Mouse (Mus musculus): Measurements from ENCODE around the gene 1700123O20Rik. TPM values are rescaled to one million over a fixed set of nuclear protein-coding genes. Genes with fewer than 3 reads are reported as not detected.
A peak's percentile ranks its signal among the peaks of the same experiment; 100 is the strongest.

Gene 1700123O20Rik
- polyA plus RNA-seq, 1 experiment from 2014 or later: 50.3 TPM

DNA sequence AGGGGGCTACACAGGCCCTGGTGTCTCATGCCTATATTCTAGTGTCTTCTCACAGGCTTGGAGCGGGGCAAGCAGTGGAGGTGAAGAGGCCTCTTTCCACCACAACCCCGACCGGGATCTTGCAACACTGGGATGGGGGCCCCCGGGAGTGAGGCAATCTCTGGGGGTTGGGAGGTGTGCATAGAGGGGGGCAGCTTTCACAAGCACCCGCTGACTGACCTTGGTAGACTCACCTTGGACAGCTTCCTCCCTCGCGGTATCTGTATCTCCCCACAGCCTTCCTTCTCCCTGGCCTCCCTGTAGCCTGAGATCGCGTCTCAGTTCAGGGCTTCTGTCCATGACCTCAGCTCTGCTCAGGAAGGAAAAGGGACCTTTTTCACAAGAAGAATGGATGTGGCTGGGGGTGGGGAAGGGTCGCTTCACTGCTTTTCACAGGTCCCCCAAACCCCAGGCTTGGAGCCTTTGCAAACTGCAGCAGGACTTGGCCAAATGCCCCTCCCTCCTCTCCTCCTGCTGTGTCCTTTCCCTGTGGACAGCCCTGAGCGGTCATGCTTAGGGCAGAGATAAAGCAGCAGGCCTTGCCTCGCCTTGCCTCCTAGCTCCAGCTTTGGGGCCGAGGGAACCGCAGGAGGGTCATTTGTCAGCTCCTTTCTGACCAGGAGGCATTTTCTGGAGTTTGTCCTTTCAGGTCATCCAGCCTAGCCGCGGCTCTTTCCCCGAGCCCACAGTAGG is 20.7 kb downstream of the 1700123O20Rik start:
- ATAC-seq (ENCODE audit: insufficient number of reproducible peaks, low FRiP score): peak; percentile 33; the same call in 1 of the 2 replicates
- Histone ChIP-seq H3K9me3 (replicated peaks) (no peaks in the 10 kb centered on the region), H3K27ac (ENCODE audit: poor library complexity, severe bottlenecking) (peak overlapping the region; percentile 68), H3K36me3 (no peaks in the 10 kb centered on the region), H3K9ac (peak overlapping the region; percentile 33; the same call in 1 of the 2 replicates), H3K4me1 (replicated peaks) (peaks cover 29% of the 10 kb centered on the region), H3K4me2 (peak overlapping the region; percentile 28), H3K4me3 (no peak overlapping the region), H3K27me3 (replicated peaks) (peaks cover 24% of the 10 kb centered on the region)
- 17% methylated on average over 15 of the region's 17 CpGs for WGBS

DNA sequence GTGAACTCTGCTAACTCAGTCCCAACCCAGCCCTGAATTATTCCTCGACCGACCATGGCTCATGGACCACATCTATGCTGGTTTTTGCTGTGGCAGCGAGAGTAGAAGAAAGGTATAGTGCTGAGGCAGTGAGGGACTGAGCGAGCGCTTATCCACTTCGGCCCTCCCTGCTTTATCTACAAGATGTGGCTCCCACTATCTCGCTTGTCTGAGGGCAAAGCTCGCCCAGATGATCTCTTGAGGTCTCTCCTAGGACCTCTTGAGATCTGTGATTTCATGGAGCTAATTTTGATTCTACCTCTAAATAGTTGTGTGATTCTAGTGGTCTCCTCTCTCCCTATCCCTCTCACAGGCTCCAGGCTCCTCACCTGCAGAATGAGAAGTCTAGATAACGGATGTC is 23.0 kb downstream of the 1700123O20Rik start:
- no peak overlapping the region for H3K4me3 ChIP-seq
- 50% methylated on average over 9 of the region's 9 CpGs for WGBS
- no peak overlapping the region for H3K27ac ChIP-seq (ENCODE audit: poor library complexity, severe bottlenecking)
- H3K27me3 ChIP-seq (replicated peaks): peaks cover 20% of the 10 kb centered on the region
- H3K9ac ChIP-seq: no peak overlapping the region
- no peaks in the 10 kb centered on the region for H3K9me3 ChIP-seq (replicated peaks)
- peaks cover 34% of the 10 kb centered on the region for H3K4me1 ChIP-seq (replicated peaks)
- no peak overlapping the region for H3K4me2 ChIP-seq
- no peak for ATAC-seq (ENCODE audit: insufficient number of reproducible peaks, low FRiP score)
- no peaks in the 10 kb centered on the region for H3K36me3 ChIP-seq

DNA sequence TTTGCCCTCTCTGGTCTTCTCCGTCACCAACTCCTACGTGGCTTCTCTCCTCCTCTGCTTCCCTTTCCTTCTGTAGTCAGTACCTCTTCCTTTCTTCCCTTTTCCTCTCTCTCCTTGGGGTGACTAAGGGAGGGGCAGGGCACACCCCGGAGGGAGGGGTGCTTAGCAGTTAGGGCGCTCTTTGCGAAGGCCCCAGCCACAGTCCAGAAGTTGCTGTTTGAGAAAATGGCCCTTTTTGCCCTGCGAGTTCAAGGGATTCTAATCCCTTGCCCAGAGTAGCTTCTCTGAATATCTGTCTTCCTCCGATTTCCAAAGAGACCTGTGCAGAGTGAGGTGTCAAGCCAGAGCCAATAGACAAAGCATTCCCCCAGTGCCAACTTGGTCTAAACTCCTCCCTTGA is 26.1 kb downstream of the 1700123O20Rik start, which contains the start of gene Cebpe:
Cebpe (minus strand) TSS at position 101 of the 400 bp plus-strand sequence.
- Histone ChIP-seq H3K4me2 (no peak within 1 kb of the TSS), H3K4me1 (replicated peaks) (peaks cover 22% of the 10 kb centered on the region), H3K9me3 (replicated peaks) (no peaks in the 10 kb centered on the region), H3K36me3 (no peaks in the 10 kb centered on the region), H3K9ac (no peak within 1 kb of the TSS), H3K4me3 (no peak within 1 kb of the TSS), H3K27ac (ENCODE audit: poor library complexity, severe bottlenecking) (no peak within 1 kb of the TSS), H3K27me3 (replicated peaks) (peaks cover 20% of the 10 kb centered on the region)
- no peak for ATAC-seq (ENCODE audit: insufficient number of reproducible peaks, low FRiP score)
- WGBS: 87% methylated on average over 7 of the region's 7 CpGs

DNA sequence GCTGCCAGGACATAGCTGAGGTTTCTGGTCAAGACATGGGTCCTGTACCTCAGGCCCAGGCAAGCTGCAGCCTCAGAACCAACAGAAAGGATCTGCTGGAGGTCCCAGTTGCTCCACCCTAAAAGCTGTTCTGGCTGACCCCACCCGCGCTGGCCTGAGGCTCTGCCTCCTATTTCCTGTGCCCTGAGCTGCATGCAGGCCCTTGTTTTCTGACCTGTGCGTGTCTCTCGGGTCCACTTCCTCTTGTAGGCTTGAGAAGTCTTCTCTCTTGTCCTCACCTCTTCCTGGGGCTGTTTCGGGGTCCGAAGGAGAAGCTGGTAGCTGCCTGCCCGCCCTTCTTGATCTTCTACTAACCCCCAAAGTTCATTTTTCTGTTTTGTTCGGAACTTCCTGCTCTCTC is 26.8 kb downstream of the 1700123O20Rik start:
- H3K9ac ChIP-seq: no peak overlapping the region
- H3K9me3 ChIP-seq (replicated peaks): no peaks in the 10 kb centered on the region
- no peak overlapping the region for H3K4me3 ChIP-seq
- 57% methylated on average over 8 of the region's 8 CpGs for whole genome bisulfite sequencing
- H3K36me3 ChIP-seq: no peaks in the 10 kb centered on the region
- H3K27ac ChIP-seq (ENCODE audit: poor library complexity, severe bottlenecking): no peak overlapping the region
- no peak for ATAC-seq (ENCODE audit: insufficient number of reproducible peaks, low FRiP score)
- H3K4me2 ChIP-seq: no peak overlapping the region
- H3K27me3 ChIP-seq (replicated peaks): peaks cover 18% of the 10 kb centered on the region
- H3K4me1 ChIP-seq (replicated peaks): peaks cover 15% of the 10 kb centered on the region

DNA sequence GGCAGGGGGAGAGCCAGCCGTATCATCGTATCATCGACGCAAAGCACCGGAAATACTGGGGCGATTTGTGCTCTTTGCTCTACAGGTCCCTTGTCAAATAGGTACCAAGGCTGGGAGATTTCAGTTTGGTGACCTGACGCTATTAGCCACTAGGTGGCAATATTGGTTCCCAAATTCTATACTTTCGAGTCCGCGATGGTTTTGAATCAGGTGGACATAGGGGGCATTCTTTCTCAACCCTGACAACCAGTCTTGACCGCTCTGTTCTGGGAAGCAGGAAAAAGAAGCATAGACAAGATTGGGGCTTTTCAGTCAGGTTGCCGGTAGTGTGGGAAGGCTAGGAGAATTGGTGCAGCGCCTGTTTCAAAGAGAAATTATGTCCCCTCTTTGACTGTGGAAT is 28.1 kb downstream of the 1700123O20Rik start:
- no peaks in the 10 kb centered on the region for H3K9me3 ChIP-seq (replicated peaks)
- H3K27ac ChIP-seq (ENCODE audit: poor library complexity, severe bottlenecking): no peak overlapping the region
- peaks cover 11% of the 10 kb centered on the region for H3K4me1 ChIP-seq (replicated peaks)
- H3K36me3 ChIP-seq: no peaks in the 10 kb centered on the region
- peak overlapping the region; percentile 68 for H3K4me2 ChIP-seq
- 0 out of 2 replicates have a peak, but pooled peaks have one; percentile 26 for ATAC-seq (ENCODE audit: insufficient number of reproducible peaks, low FRiP score)
- peak overlapping the region; percentile 3; the same call in 1 of the 2 replicates for H3K9ac ChIP-seq
- H3K4me3 ChIP-seq: peak overlapping the region; percentile 32
- peaks cover 16% of the 10 kb centered on the region; the same call in 1 of the 2 replicates for H3K27me3 ChIP-seq (replicated peaks)
- WGBS: 1% methylated on average over 13 of the region's 13 CpGs

DNA sequence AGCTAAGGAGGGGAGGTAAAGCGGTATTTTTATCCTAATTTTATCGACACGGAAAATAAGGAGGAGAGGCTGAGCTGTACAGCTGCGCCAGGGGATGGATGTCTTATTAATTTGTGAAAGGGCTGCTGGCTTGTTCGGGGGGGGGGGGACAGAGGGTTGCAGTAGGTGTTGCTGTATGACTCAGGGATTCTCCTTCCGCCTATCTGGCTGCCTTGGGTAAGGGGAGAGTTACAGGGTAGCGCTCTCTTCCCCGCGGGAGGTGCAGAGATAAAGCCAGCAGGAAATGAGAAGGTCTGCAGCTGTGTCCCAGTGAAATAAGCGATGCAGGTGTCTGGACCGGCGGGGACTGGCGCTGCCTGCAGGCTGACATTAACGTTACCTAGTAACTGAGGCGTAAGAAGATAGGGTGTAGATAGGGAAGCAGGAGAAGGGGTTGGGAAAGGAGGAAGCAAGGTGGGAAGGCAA is 28.6 kb downstream of the 1700123O20Rik start:
- peak; percentile 22; the same call in 1 of the 2 replicates for ATAC-seq (ENCODE audit: insufficient number of reproducible peaks, low FRiP score)
- H3K4me3 ChIP-seq: peak overlapping the region; percentile 32
- no peaks in the 10 kb centered on the region for H3K36me3 ChIP-seq
- H3K27ac ChIP-seq (ENCODE audit: poor library complexity, severe bottlenecking): no peak overlapping the region
- no peaks in the 10 kb centered on the region for H3K9me3 ChIP-seq (replicated peaks)
- peak overlapping the region; percentile 3; the same call in 1 of the 2 replicates for H3K9ac ChIP-seq
- 3% methylated on average over 15 of the region's 15 CpGs for WGBS
- H3K4me1 ChIP-seq (replicated peaks): peaks cover 10% of the 10 kb centered on the region
- peaks cover 16% of the 10 kb centered on the region; the same call in 1 of the 2 replicates for H3K27me3 ChIP-seq (replicated peaks)
- peak overlapping the region; percentile 68 for H3K4me2 ChIP-seq

DNA sequence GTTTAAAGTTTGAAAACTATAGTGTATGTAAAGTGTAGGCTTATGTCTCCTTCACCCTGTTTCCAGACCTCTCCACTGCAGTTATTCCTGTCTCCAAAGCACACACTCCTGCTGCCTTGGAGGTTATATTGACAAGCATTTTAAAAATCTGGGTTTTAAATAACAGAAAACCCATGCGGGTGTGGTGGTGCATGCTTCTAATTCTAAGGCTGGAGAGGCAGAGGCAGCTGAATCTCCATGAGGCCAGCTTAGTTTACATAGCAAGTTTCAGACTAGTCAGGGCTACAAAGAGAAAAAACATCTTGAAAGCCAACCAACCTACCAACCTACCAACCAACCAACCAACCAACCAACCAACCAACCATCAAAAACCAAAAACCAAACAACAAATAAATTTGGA is 29.4 kb downstream of the 1700123O20Rik start:
- Histone ChIP-seq H3K9me3 (replicated peaks) (no peaks in the 10 kb centered on the region), H3K27ac (ENCODE audit: poor library complexity, severe bottlenecking) (no peak overlapping the region), H3K36me3 (no peaks in the 10 kb centered on the region), H3K9ac (no peak overlapping the region), H3K4me2 (peak overlapping the region; percentile 68), H3K4me3 (no peak overlapping the region), H3K27me3 (replicated peaks) (peaks cover 10% of the 10 kb centered on the region; the same call in 1 of the 2 replicates), H3K4me1 (replicated peaks) (peaks cover 10% of the 10 kb centered on the region)
- WGBS: 51% methylated on average over 1 of the region's 1 CpGs
- ATAC-seq (ENCODE audit: insufficient number of reproducible peaks, low FRiP score): no peak

DNA sequence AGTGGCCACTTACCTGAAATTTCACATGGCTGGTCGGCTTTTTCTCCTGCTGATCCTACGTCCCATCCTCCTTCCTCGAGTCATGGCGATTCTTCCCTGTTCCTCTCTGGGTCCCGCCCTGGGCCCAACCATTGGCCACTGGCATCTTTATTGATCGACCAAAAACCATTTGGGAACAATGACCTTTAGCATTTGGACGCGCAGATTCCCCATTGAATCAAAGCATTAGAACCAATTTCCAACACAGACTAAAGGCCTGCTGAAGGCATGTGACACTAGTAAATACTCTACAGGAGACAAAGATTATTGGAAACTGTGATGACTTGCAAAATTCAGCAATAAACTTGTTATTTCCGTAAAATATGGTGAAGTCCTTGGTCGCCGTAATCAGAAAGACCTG is 34.0 kb downstream of the 1700123O20Rik start:
- Histone ChIP-seq H3K27me3 (replicated peaks) (0 out of 2 replicates have a peak, but pooled peaks cover 3% of the 10 kb centered on the region), H3K4me3 (no peak overlapping the region), H3K36me3 (no peaks in the 10 kb centered on the region), H3K27ac (ENCODE audit: poor library complexity, severe bottlenecking) (no peak overlapping the region), H3K9me3 (replicated peaks) (no peaks in the 10 kb centered on the region), H3K9ac (no peak overlapping the region), H3K4me1 (replicated peaks) (peaks cover under 1% of the 10 kb centered on the region), H3K4me2 (no peak overlapping the region)
- ATAC-seq (ENCODE audit: insufficient number of reproducible peaks, low FRiP score): no peak
- 83% methylated on average over 11 of the region's 11 CpGs for WGBS

DNA sequence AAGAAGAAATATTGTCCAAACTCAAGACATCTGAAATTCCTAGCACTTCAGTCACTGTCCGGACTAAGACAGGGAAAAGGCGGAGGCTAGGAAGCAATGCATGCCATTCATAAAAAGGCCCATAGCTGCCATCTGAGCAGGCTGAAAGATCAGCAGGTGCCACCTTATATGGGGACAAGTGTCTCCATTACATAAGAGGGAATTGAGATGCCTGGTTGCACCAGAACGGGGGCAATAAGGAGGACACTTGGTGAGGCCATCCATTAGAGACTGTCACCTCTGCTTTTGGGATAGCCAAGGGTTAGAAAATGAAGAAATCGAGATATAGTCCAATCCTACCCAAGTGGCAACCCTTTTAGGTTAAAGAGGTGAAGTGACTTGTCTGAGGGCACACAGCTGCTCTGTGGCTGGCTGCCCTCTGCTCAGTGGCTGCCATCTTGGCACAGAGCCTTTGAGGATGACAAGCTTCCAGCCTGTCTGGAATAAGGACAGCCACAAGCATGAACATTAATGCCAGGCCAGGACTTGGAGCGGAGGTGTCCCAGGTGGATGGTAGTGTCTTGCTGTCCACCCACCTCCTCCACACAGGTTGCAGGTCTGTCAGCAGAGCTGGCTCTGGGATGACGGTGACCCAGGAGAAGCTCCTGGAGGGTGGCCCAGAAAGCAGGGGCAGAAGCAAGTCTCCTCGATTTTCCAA is 34.8 kb downstream of the 1700123O20Rik start:
- H3K27me3 ChIP-seq (replicated peaks): 0 out of 2 replicates have a peak, but pooled peaks cover 3% of the 10 kb centered on the region
- no peaks in the 10 kb centered on the region for H3K4me1 ChIP-seq (replicated peaks)
- H3K9ac ChIP-seq: no peak overlapping the region
- ATAC-seq (ENCODE audit: insufficient number of reproducible peaks, low FRiP score): no peak
- H3K4me2 ChIP-seq: no peak overlapping the region
- H3K27ac ChIP-seq (ENCODE audit: poor library complexity, severe bottlenecking): no peak overlapping the region
- 82% methylated on average over 7 of the region's 7 CpGs for WGBS
- H3K9me3 ChIP-seq (replicated peaks): no peaks in the 10 kb centered on the region
- no peaks in the 10 kb centered on the region for H3K36me3 ChIP-seq
- no peak overlapping the region for H3K4me3 ChIP-seq

DNA sequence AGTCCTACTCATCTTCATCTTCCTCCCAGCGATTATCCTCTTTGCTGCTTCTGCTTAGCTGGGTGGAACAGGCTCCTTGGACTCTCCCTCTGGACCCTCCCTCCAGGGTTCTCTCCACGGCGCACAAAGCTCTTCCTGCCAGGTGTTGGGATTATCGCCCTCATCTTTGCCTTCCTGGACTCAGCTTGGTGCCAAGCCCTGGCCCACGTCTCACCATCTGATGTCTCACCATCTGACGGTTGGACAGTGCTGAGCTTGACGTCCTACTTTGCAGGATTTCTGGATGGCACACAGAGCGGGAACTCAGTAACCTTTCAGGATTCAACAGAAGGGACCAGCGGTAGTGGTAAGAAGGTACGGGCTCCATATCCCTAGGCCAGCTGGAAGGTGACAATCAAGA is 35.7 kb downstream of the 1700123O20Rik start:
- 0 out of 2 replicates have a peak, but pooled peaks cover 3% of the 10 kb centered on the region for H3K27me3 ChIP-seq (replicated peaks)
- no peak overlapping the region for H3K4me2 ChIP-seq
- H3K9ac ChIP-seq: no peak overlapping the region
- 79% methylated on average over 10 of the region's 10 CpGs for WGBS
- H3K4me3 ChIP-seq: no peak overlapping the region
- no peaks in the 10 kb centered on the region for H3K36me3 ChIP-seq
- no peak overlapping the region for H3K27ac ChIP-seq (ENCODE audit: poor library complexity, severe bottlenecking)
- ATAC-seq (ENCODE audit: insufficient number of reproducible peaks, low FRiP score): no peak
- H3K9me3 ChIP-seq (replicated peaks): no peaks in the 10 kb centered on the region
- no peaks in the 10 kb centered on the region for H3K4me1 ChIP-seq (replicated peaks)

DNA sequence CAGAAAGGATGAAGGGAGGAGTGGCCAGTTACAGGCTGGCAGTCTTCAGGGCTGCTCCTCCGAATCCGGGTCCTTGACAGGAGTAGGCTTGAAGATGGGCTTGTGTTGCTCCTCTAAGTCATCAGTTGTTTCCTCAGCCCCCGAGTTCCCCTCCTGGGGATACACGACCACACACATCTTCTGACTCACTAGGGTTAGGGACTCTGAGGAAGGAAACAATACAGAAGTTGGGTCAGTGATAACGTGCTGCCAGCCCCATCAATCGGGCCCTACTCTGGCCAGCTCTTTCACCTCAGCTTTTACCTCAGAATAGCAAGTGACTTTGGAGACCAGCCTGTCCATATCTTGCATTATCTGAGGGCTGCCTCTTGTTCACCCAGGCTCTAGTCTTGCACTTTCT is 38.0 kb downstream of the 1700123O20Rik start:
- Histone ChIP-seq H3K4me1 (replicated peaks) (no peaks in the 10 kb centered on the region), H3K9me3 (replicated peaks) (no peaks in the 10 kb centered on the region), H3K36me3 (no peaks in the 10 kb centered on the region), H3K4me2 (no peak overlapping the region), H3K9ac (no peak overlapping the region), H3K27me3 (replicated peaks) (0 out of 2 replicates have a peak, but pooled peaks cover 3% of the 10 kb centered on the region), H3K4me3 (no peak overlapping the region), H3K27ac (ENCODE audit: poor library complexity, severe bottlenecking) (no peak overlapping the region)
- WGBS: 56% methylated on average over 6 of the region's 6 CpGs
- ATAC-seq (ENCODE audit: insufficient number of reproducible peaks, low FRiP score): no peak
